Mouse (Mus musculus): ENCODE measurements around the gene Vgll4. TPM values are rescaled to one million over a fixed set of nuclear protein-coding genes. Genes with fewer than 3 reads are reported as not detected.

The Vgll4 gene
- polyA plus RNA-seq, 1 experiment from 2014 or later, result 74.3 TPM

DNA sequence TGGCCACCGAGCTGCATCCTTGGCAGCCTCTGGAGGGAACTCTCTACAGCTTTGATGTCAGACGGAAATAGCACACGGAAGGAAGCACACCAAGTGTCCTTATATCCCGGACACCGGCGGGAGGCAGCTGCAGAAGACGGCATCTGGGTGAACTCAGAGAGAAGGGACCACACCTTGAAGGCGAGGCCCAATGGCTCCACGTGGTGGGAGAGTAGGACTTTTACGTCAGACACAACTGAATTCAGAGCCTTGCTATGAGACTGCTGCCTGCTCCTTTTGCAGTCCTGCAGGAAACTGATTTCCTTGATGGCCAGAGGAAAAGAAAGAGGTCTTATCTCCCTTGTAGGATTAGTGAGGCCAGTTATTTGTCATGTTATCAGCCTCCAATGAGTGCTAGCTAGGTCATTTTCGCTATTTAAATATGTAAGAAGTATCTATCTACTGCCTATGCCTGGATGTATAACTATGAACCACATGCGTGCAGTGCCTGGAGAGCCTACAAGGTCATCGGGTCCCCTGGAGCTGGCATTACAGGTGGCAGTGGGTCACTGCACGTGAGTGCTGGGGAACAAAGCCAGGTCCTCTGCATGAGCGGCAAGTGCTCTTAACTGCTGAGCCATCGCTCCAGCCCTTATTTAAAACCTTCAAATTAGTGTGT, 28.7 kb upstream of the Vgll4 start:
- 52% methylated on average over 16 of the region's 16 CpGs for WGBS
- Histone ChIP-seq H3K9ac (no peak overlapping the region), H3K36me3 (peaks cover 10% of the 10 kb centered on the region), H3K9me3 (replicated peaks) (no peaks in the 10 kb centered on the region; the same call in 1 of the 2 replicates), H3K4me2 (no peak overlapping the region), H3K4me3 (no peak overlapping the region), H3K27me3 (replicated peaks) (no peaks in the 10 kb centered on the region), H3K4me1 (replicated peaks) (peaks cover 10% of the 10 kb centered on the region), H3K27ac (ENCODE audit: poor library complexity, severe bottlenecking) (no peak overlapping the region)
- no peak for ATAC-seq (ENCODE audit: insufficient number of reproducible peaks, low FRiP score)

DNA sequence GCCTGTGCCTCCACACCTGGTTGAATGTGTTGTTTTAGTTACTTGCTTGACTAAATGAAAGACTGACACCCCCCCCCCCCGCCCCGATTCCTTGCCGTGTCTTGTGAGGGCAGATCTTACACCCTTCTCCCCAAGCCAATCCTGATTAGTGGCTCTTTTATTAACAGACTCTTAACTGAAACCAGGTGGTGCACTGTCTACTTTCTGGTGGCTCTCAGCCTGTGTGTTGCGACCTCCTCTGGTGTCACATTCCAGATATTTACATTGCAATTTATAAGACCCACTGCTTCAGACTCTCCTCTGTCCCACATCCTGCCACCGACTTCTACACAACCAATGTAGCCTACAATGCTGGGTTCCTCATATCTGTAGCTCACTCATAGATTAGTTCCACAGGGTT, 27.7 kb upstream of the Vgll4 start:
- no peak for ATAC-seq (ENCODE audit: insufficient number of reproducible peaks, low FRiP score)
- Histone ChIP-seq H3K27me3 (replicated peaks) (no peaks in the 10 kb centered on the region), H3K36me3 (peaks cover 10% of the 10 kb centered on the region)

DNA sequence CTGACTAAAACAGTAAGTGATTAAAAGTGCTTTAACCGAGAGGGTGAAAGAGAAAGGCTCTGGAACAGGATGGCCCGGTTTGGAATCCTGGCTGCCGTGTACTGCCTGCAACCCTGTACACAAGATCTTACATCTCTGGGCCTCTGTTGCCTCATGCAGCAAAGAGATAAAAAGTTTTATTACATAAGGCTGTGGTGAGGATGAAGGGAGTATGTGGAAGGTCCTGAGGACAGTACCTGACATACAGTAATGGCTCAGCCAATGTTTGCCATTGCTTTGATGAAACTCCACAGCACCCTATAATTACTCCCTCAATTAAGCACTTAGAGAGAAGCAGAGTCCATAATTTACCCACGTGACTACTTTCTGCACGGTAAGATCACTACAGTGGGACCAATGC, 27.1 kb upstream of the Vgll4 start:
- Histone ChIP-seq H3K4me2 (no peak overlapping the region), H3K27me3 (replicated peaks) (no peaks in the 10 kb centered on the region), H3K27ac (ENCODE audit: poor library complexity, severe bottlenecking) (no peak overlapping the region)

More for the DNA sequence above, 27.7 kb upstream of the Vgll4 start:
- no peaks in the 10 kb centered on the region; the same call in 1 of the 2 replicates for H3K9me3 ChIP-seq (replicated peaks)
- WGBS, result 70% methylated on average over 5 of the region's 5 CpGs
- no peak overlapping the region for H3K4me2 ChIP-seq
- no peak overlapping the region for H3K4me3 ChIP-seq
- no peak overlapping the region for H3K27ac ChIP-seq (ENCODE audit: poor library complexity, severe bottlenecking)
- H3K9ac ChIP-seq, result no peak overlapping the region
- peaks cover 10% of the 10 kb centered on the region for H3K4me1 ChIP-seq (replicated peaks)

DNA sequence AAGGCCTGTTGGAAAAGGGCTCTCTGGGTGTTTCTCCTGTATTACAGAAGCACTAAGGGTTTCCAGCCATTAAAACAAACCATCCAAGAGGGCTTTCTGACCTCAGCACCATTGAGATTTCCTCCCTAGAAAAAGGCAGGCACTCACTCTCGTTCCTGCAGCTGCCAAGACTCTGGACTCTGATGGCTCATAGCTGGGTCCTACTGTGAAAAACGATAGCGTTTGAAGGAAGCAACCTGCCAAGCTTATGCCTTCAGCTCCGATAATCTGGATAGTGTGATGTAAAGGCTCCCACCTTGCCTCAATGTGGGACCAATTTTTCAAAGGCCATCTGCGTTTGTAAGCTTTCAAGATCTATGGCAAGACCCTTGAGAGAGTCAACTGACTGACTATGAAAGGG, 24.3 kb upstream of the Vgll4 start:
- Histone ChIP-seq H3K4me1 (replicated peaks) (peaks cover 10% of the 10 kb centered on the region), H3K9me3 (replicated peaks) (no peaks in the 10 kb centered on the region; the same call in 1 of the 2 replicates), H3K36me3 (no peaks in the 10 kb centered on the region), H3K9ac (no peak overlapping the region), H3K4me3 (no peak overlapping the region), H3K27me3 (replicated peaks) (no peaks in the 10 kb centered on the region), H3K27ac (ENCODE audit: poor library complexity, severe bottlenecking) (no peak overlapping the region), H3K4me2 (no peak overlapping the region)
- ATAC-seq (ENCODE audit: insufficient number of reproducible peaks, low FRiP score), result no peak
- WGBS, result 86% methylated on average over 5 of the region's 5 CpGs

More for the DNA sequence above, 27.1 kb upstream of the Vgll4 start:
- Histone ChIP-seq H3K4me3 (no peak overlapping the region), H3K9me3 (replicated peaks) (no peaks in the 10 kb centered on the region; the same call in 1 of the 2 replicates), H3K9ac (no peak overlapping the region), H3K4me1 (replicated peaks) (peaks cover 10% of the 10 kb centered on the region), H3K36me3 (peaks cover 10% of the 10 kb centered on the region)
- 86% methylated on average over 5 of the region's 5 CpGs for WGBS
- no peak for ATAC-seq (ENCODE audit: insufficient number of reproducible peaks, low FRiP score)

DNA sequence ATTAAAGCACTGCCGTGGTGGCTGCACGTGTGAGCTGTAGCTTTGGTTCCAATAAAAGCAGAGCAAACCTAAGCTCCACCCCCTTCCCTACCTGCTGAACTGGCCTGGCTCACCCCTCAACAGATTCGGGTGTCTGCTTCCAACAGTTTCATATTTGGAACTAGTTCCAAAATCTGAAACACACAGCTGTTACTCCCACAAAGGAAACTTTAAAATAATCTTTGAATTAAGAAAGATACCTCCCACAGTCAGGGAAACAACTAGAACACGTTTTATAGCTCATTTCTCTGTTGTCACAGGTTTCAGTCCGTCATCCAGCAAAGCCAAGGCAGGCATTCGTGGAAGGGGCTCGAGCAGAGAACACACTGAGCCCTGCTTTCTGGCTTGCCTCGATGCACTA, 23.9 kb upstream of the Vgll4 start:
- no peak overlapping the region for H3K27ac ChIP-seq (ENCODE audit: poor library complexity, severe bottlenecking)
- H3K36me3 ChIP-seq, result no peaks in the 10 kb centered on the region
- peaks cover 6% of the 10 kb centered on the region for H3K4me1 ChIP-seq (replicated peaks)
- H3K4me3 ChIP-seq, result no peak overlapping the region
- H3K9ac ChIP-seq, result no peak overlapping the region
- H3K9me3 ChIP-seq (replicated peaks), result no peaks in the 10 kb centered on the region; the same call in 1 of the 2 replicates
- H3K4me2 ChIP-seq, result no peak overlapping the region
- H3K27me3 ChIP-seq (replicated peaks), result no peaks in the 10 kb centered on the region
- WGBS, result 77% methylated on average over 8 of the region's 8 CpGs
- ATAC-seq (ENCODE audit: insufficient number of reproducible peaks, low FRiP score), result no peak

DNA sequence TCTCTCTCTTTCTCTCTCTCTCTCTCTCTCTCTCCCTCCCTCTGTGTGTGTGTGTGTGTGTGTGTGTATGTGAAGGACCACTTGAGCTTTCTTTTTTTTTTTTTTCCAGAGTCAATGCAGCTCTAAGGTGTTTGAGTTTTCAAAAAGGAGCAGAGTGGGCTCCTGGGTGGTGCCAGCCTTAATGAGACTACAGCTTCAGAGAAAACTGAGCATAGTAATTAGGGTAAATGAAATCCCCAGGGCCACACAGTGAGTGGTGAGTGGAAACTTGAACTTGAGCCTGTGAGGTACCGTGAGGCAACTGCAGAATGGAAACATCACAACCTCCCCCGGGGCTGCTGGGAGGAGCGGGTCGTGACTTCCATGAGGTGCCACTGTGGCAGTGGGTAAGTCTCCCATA, 22.1 kb upstream of the Vgll4 start:
- ATAC-seq (ENCODE audit: insufficient number of reproducible peaks, low FRiP score), result no peak
- no peaks in the 10 kb centered on the region for H3K36me3 ChIP-seq
- H3K9ac ChIP-seq, result no peak overlapping the region
- WGBS, result 87% methylated on average over 4 of the region's 4 CpGs
- H3K27ac ChIP-seq (ENCODE audit: poor library complexity, severe bottlenecking), result no peak overlapping the region
- no peaks in the 10 kb centered on the region for H3K27me3 ChIP-seq (replicated peaks)
- no peaks in the 10 kb centered on the region for H3K4me1 ChIP-seq (replicated peaks)
- H3K9me3 ChIP-seq (replicated peaks), result no peaks in the 10 kb centered on the region; the same call in 1 of the 2 replicates
- H3K4me3 ChIP-seq, result no peak overlapping the region
- H3K4me2 ChIP-seq, result no peak overlapping the region

DNA sequence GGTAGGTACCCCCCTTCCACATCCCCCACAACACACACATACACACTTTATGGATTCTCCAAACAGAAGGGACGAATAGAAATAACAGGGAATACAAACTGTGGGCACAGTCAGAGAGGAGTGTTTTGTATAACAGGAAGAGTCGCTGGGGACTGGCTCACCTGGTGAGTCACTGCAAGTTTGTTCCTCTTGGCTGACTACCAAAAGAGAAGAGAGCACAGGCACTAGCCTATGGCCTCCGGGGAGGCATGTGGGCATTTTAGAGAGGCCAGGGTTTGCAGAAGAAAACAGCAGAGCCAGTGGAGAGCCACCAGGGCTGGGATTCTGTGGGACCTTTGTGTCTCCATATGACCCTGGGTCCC, 18.8 kb upstream of the Vgll4 start:
- Histone ChIP-seq H3K27ac (ENCODE audit: poor library complexity, severe bottlenecking) (no peak overlapping the region), H3K4me2 (no peak overlapping the region), H3K9me3 (replicated peaks) (no peaks in the 10 kb centered on the region), H3K36me3 (no peaks in the 10 kb centered on the region), H3K4me3 (no peak overlapping the region), H3K9ac (no peak overlapping the region), H3K4me1 (replicated peaks) (no peaks in the 10 kb centered on the region), H3K27me3 (replicated peaks) (0 out of 2 replicates have a peak, but pooled peaks cover 4% of the 10 kb centered on the region)
- 59% methylated on average over 3 of the region's 3 CpGs for WGBS
- no peak for ATAC-seq (ENCODE audit: insufficient number of reproducible peaks, low FRiP score)

DNA sequence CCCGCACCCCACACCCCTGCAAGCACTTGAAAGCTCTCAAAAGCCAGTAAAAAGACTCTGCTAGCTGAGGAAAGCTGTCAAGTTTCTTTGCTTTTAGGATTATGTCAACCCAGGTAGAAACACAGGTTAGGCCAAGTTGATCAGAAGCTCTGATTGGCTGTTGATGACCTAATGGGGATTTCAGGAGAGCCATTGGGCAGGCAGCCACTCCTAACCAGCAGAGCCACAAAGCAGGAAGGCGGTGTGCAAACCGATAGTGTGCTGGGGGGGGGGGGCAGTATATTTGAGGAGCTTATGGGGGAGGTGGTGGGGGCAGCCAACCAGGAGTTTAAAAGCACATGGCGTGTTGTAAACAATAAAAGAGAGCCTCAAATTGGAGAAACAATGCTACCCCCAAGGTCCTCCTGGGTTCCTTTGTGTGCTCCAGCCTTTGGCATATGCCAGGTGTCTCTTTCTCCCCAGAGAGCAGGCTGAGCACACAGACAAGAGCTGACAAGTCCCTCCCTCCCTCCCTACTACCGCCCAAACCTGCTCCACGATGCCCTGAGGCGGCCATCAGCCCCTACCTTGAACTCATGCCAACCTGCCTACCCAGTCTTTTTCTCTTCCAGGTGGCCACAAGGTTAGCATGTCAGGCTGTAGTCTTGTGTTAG, 18.3 kb upstream of the Vgll4 start:
- Histone ChIP-seq H3K9me3 (replicated peaks) (no peaks in the 10 kb centered on the region), H3K27ac (ENCODE audit: poor library complexity, severe bottlenecking) (no peak overlapping the region), H3K27me3 (replicated peaks) (0 out of 2 replicates have a peak, but pooled peaks cover 4% of the 10 kb centered on the region), H3K36me3 (no peaks in the 10 kb centered on the region), H3K4me1 (replicated peaks) (no peaks in the 10 kb centered on the region), H3K4me3 (no peak overlapping the region), H3K9ac (no peak overlapping the region), H3K4me2 (no peak overlapping the region)
- ATAC-seq (ENCODE audit: insufficient number of reproducible peaks, low FRiP score), result no peak
- 77% methylated on average over 7 of the region's 7 CpGs for WGBS

DNA sequence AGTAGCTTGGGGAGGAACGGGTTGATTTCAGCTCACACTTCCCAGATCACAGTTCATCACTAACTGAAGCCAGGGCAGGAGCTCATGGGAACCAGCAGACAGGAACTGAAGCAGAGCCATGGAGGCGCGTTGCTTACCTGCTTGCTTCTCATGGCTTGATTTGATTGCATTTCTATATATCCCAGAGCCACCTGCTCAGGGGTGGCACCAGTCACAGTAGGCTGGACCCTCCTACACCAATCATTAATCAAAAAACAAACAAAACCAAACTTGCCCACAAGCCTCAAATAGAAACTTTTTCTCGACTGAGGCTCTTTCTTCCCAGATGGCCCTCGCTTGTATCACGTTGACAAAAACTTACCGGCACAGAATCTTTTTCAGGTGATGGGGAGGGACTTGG, 12.9 kb upstream of the Vgll4 start:
- no peaks in the 10 kb centered on the region for H3K36me3 ChIP-seq
- H3K4me1 ChIP-seq (replicated peaks), result no peaks in the 10 kb centered on the region
- no peak overlapping the region for H3K4me2 ChIP-seq
- H3K27me3 ChIP-seq (replicated peaks), result peaks cover 13% of the 10 kb centered on the region; the same call in 1 of the 2 replicates
- H3K4me3 ChIP-seq, result no peak overlapping the region
- ATAC-seq (ENCODE audit: insufficient number of reproducible peaks, low FRiP score), result no peak
- no peaks in the 10 kb centered on the region for H3K9me3 ChIP-seq (replicated peaks)
- WGBS, result 73% methylated on average over 7 of the region's 7 CpGs
- no peak overlapping the region for H3K9ac ChIP-seq
- no peak overlapping the region for H3K27ac ChIP-seq (ENCODE audit: poor library complexity, severe bottlenecking)

DNA sequence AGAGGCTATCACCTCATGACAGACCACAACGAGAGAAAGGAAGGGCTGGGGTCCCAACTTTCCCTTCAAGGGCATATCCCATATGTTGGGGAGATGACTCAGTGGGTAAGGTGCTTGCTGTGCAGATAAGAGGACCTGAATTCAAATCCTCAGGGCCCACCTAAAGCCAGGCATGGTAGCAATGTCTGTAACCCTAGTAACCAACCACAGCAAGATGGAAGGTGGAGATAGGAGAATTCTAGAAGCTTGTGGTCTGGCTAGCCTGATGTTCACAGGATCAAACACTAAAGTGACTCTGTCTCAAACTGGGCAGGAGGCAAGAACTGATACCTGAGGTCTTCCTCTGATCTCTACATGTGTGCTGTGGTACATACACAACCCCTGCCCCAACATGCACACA, 9.9 kb upstream of the Vgll4 start:
- no peak for ATAC-seq (ENCODE audit: insufficient number of reproducible peaks, low FRiP score)
- H3K4me1 ChIP-seq (replicated peaks), result no peaks in the 10 kb centered on the region
- no peak overlapping the region for H3K27ac ChIP-seq (ENCODE audit: poor library complexity, severe bottlenecking)
- WGBS, result 40% methylated on average over 1 of the region's 1 CpGs
- H3K9ac ChIP-seq, result no peak overlapping the region
- H3K27me3 ChIP-seq (replicated peaks), result peaks cover 9% of the 10 kb centered on the region; the same call in 1 of the 2 replicates
- no peak overlapping the region for H3K4me3 ChIP-seq
- H3K9me3 ChIP-seq (replicated peaks), result no peaks in the 10 kb centered on the region
- H3K4me2 ChIP-seq, result no peak overlapping the region
- H3K36me3 ChIP-seq, result no peaks in the 10 kb centered on the region

DNA sequence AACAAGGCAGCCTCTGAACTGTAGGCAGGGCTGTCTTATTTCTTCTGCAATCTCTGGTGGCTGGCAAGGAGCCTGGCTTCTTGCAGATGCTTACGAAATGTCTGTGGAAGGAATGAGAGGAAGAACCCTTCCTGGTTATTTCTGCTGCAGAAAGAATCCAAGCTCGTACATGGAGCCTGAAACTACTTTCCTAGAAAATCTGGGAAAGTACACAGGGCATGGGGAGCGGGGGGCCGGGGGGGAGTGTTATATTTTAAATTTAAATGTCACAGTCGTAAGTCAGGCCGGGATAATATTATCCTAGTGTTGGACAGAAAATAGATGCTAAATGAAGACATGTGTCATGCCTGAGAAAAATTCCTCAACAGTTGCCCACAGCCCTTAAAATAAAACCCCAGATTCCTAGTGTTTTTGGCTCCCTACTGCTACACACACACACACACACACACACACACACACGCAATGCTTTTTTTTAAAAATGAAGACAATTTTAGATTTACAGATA, 7.2 kb upstream of the Vgll4 start:
- no peaks in the 10 kb centered on the region for H3K36me3 ChIP-seq
- no peak overlapping the region for H3K4me3 ChIP-seq
- H3K27me3 ChIP-seq (replicated peaks), result peaks cover 13% of the 10 kb centered on the region; the same call in 1 of the 2 replicates
- no peak for ATAC-seq (ENCODE audit: insufficient number of reproducible peaks, low FRiP score)
- no peak overlapping the region for H3K27ac ChIP-seq (ENCODE audit: poor library complexity, severe bottlenecking)
- no peak overlapping the region for H3K4me2 ChIP-seq
- H3K4me1 ChIP-seq (replicated peaks), result no peaks in the 10 kb centered on the region
- H3K9me3 ChIP-seq (replicated peaks), result no peaks in the 10 kb centered on the region
- no peak overlapping the region for H3K9ac ChIP-seq
- WGBS, result 74% methylated on average over 7 of the region's 7 CpGs

Data from heart, embryonic 12.5 days (tissue).